Mouse (Mus musculus) liver, embryonic 14.5 days (tissue): ENCODE data around the gene Jade1.

Experiments
- CTCF ChIP-seq: IDR thresholded peaks from 2 replicates; pipeline ENCODE4 v1.5.1; 2016; ENCODE audit warnings: antibody characterized with exemption, low read depth, control low read depth
- EP300 ChIP-seq: IDR thresholded peaks from 2 replicates; pipeline ENCODE4 v1.6.1; 2016; ENCODE audit warnings: antibody characterized with exemption, low read depth

DNA sequence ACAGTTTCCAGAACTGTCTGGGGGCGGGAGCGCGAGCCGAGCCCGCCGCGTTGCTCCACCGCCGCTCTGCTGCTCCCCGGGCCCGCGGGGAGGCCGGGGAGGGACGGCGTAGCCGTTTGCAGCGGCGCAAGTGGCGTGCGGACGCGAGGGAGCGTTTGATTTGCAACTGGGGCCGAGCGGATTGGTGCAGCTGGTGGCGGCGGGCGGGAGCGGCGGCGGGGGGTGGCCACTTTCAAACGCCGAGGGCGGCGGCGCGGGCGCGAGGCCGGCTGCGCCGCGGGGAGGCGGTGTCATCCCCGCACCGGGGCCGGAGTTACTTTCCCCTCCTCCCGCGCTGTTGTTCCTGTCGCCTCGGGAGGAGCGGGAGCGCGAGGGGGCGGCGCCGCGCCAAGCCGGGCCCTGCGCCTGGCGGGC lies 9.9 kb downstream of the Jade1 start:
- TF ChIP-seq EP300 = no peak
- TF ChIP-seq CTCF = no peak
